Mouse (Mus musculus) right cerebral cortex, postnatal 14 days (tissue): ENCODE measurements around the gene Clstn3.
A peak's percentile ranks its signal among the peaks of the same experiment; 100 is the strongest.
"Not testable (repeated sequence)": the region's sequence is repeated elsewhere in the genome, so short reads cannot be mapped to it uniquely, and the experiment has no call there.

Experiments used
- DNase-seq: peaks from one replicate; pipeline ENCODE4 v3.0.0; 2022

Clstn3 gene

GRCm38 (mm10) chr6:124478874-124479572 is 14.4 kb upstream of the Clstn3 start:
- DNase-seq = no peak

DNA sequence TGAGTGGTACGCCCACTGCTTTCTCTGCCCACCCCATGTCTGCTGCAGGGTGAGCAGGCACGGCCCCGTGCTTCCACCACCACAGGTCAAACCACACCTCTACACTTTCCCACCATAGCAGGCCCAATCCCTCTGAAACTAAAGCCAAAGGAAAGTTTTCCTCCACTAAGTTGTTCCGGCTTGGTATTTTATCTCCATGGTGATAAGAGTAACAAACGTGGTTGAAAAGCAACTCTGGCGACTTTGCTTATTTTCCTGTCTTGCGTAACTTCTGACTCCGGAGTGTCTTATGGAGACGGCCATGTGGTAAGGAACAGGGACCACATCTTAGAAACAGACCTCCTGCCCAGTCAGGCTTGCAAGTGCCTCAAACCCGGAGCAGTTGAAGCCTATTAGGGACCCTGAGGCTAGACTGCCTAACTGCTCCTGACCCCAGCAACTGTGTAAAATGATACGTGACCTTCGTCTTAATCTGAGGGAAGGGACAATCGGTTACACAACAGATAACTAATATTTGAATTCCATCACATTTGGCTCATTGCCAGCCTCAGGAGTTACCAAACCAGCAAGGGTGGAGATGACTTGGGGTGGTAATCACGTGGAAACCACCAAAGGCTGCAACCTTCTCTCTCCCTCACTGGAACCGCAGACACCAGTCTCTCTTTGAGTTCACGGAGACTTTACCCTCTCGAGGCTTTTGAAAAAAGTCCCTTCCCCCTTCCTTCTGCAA is 13.5 kb upstream of the Clstn3 start:
- no peak for DNase-seq

DNA sequence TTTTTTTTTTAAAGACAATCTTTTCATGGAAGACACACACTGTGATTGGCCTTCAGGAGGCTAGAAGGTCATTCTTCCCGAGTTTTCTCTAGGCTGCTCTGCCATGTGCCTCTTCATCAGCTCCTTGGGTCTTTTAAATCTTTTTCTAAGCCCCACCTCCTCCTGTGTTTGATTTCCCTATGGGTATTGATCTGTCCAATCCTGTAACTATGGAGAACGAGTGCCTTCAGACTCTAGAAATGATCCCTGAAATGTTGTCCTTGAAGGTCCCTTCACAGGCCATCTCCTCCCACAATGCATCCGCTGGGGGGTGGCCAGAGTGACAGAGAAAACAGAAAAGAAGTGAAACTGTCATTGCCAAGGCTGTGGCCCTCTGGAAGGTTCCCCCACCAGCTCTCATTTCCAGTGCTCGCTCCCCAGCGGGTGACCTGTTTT is 12.6 kb upstream of the Clstn3 start:
- DNase-seq = no peak

DNA sequence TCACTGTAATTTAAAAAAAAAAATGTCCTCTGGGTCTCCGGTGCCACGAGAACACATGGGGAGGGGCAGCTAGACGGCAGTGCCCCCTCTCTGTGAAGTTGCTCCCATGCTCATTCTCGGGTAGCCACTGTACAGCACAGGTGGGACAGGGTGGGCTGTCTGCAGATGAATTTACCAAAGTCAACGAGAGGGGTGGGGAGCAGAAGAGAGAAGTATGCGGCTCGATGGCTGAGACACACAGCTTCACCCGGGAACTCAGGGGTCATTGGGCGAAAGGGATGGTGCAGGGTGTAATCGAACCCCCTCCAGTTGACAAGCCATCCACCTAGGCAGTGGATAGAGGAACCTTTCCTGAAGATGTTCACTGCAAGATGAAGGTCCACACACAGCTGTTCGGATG is 12.2 kb upstream of the Clstn3 start:
- DNase-seq = no peak

DNA sequence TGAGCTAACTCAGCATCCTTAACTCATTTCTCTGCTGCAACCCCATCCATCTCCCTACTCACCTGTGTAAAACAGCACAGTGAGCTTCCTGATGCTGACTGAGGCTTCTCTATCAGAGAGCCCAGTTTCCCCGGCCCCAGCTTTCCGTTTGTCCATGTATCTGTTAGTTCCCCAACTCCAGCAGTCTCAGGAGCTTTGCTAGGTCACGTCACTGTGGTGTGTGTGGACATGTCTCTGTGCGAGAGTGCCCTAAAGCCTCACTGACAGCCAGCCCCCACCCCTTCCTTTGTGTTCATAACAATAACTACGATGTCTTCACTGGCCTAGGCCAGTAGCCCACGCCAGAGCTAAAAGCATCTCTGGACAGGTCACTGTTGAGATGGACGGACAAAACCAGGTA is 11.6 kb upstream of the Clstn3 start:
- no peak for DNase-seq

GRCm38 (mm10) chr6:124475335-124476075 is 10.9 kb upstream of the Clstn3 start:
- not testable (repeated sequence) for DNase-seq

- DNase-seq = no peak
Observed at GRCm38 (mm10) chr6:124474621-124475020, 10.0 kb upstream of the Clstn3 start.

- DNase-seq = peak; percentile 62
Observed at GRCm38 (mm10) chr6:124472801-124473200, 8.2 kb upstream of the Clstn3 start.

- not testable (repeated sequence) for DNase-seq
Observed at GRCm38 (mm10) chr6:124471783-124472638, 7.4 kb upstream of the Clstn3 start.

DNA sequence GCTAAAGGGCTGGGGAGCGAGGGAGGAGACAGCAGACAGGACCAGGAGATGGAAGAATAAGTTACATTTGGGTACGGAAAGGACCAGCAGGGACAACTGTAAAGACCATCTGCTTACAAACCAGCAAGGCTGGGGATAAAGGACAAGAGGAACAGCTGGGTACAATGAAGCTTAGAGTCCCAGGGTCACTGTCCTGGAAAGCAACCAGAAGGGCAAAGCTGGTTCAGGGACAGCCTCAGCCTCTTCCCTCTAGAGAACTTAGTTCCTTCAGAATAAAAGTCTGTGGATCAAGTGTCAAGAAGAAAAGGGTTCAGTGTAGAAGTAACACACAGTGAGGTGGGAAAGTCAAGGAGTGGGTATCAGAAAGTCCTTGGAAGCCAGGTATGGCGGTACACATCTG is 6.5 kb upstream of the Clstn3 start:
- no peak for DNase-seq

GRCm38 (mm10) chr6:124465729-124466128 is 1.1 kb upstream of the Clstn3 start:
- no peak for DNase-seq

- DNase-seq = no peak
Observed at GRCm38 (mm10) chr6:124465299-124465698, 705 bp upstream of the Clstn3 start.

- DNase-seq = no peak
Observed at GRCm38 (mm10) chr6:124463881-124464291, 708 bp downstream of the Clstn3 start.

- no peak for DNase-seq
Observed at GRCm38 (mm10) chr6:124459388-124459787, 5.2 kb downstream of the Clstn3 start.

GRCm38 (mm10) chr6:124458505-124458904 is 6.1 kb downstream of the Clstn3 start:
- no peak for DNase-seq

DNA sequence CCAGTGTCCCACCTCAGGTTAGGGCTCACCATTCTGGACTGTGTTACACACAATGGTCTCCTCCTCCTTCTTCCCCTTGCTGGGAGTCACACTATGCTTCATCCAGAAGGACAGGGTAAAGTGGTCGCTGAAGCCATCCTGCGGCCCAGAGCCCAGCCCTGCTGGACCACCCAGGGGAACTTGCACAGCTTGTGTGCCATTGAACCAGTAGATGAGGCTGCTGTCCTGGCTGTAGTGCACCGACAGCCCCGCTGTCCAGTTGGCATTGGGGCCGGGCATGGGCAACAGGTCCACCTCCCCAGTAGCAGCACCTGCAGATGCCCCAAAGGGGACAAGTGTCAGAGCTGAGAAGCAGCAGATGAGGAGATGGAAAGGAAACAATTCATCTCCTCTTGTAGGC is 6.8 kb downstream of the Clstn3 start:
- DNase-seq = no peak

- no peak for DNase-seq
Observed at GRCm38 (mm10) chr6:124456243-124456642, 8.4 kb downstream of the Clstn3 start.

GRCm38 (mm10) chr6:124453756-124454155 is 10.8 kb downstream of the Clstn3 start:
- DNase-seq = no peak

GRCm38 (mm10) chr6:124451995-124452394 is 12.6 kb downstream of the Clstn3 start:
- no peak for DNase-seq

GRCm38 (mm10) chr6:124449668-124450383 is 14.8 kb downstream of the Clstn3 start:
- no peak for DNase-seq

DNA sequence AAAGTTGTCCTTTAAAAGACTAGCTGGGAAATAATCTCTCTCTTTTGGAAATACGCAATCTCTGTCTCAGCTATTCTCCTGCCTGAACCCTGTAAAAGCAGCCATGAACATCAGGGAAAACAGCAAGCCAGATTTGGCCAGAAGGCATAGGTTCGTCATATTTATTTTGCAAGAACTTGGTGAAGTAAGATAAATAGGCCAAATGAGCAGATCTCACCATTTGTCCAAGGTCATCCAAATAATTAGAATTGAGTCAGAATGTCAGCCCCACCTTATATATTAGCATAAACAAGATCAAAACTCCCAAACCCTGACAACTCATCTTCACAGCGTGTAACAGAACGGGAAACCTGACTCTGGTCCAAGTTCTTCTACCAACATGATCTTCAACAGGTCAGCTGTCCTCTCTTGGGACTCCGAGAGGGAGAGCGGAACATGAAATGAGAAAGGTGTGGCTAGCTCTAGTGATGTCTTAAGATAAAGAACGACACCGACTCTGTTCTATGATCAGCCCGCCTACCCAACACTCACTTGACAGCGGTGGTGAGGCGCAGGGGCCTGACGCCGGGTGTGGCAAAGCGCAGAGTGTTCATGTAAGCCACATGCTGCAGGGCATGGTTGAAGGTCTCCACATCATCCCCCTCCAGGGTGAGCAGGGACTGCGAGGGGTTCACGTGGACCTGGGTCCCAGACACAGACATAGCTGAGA is 15.5 kb downstream of the Clstn3 start:
- DNase-seq = no peak
